Mouse (Mus musculus): ENCODE measurements at regions not wholly inside any gene's neighbourhood (a gene's known extent, or its start where the extent isn't known, plus 50 kb on each side); places are given as distances from the start of the nearest gene placed in this dataset.

DNA sequence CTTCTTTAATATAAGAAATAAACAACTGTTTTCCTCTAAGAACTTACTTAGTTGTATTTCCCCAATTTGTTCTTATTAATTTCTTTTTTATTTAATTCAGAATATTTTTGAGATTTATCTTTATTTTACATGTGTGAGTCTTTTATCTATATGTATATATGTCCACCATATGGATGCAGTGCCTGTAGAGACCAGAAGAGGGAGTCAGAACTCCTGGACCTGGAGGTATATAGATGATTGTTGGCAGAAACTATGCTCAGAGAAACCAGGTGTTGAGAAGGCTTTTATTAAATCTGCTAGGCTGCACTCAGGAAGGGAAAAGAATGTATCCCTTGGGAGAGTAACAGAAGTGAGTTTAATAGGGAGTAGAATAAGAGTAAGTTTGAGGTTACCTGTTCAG lies 328.2 kb downstream of the Eepd1 start:
- TF ChIP-seq POLR2A (IDR thresholded peaks at IDR 0.05; ENCODE audit: insufficient read depth, low read length) (no peak), CTCF (IDR thresholded peaks at IDR 0.05; ENCODE audit: low read depth, low read length) (no peak)
